Mouse (Mus musculus): ENCODE measurements around the gene Vps8. TPM values are rescaled to one million over a fixed set of nuclear protein-coding genes. Genes with fewer than 3 reads are reported as not detected.

Vps8 gene
- 17.4 TPM for polyA plus RNA-seq (2017; shearing (Covaris generic))

DNA sequence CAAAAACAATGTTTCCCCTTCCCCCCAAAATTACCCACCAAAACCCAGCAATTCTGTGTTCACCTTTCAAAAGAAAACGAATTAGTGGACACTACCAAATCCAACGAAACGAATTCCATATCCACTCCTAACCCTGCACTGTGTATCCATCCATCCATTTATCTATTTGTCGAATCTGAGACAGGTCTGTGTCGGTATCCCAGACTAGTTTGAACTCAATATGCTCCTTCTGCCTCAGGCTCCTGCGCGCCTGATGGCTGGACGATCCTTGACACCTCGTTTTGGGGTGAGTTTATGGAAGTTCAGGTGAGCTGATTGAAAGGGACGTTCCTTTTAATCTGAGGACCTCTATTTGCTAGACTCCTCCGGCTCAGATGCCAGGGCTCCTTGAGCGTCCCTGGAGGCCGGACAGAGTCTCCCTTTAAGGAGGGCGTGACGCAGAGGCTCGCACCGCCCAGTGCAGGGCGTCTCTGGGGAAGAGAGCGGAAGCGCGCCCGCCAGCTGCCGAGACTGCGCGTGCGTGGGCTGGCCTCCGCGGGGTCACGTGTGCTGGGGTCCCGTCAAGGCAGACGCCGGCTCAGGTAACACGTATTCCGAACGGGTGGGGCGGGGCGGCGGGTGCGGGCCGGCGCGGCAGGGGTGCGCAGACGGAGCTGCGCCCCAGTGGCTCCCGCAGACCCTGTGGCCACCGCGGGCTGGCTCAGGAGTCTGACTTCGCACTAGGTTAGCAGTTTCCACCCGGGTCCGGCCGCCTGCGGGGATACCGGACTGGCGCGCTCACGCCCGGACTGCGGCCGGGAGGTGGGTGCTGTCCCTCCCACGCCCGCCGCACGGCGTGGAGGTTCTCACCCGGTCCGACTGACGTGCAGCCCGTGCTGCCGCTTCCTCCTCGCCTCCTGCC, at the start of gene Vps8:
Gene Vps8, plus strand, starts transcription at position 474 of the 901 bp plus-strand sequence.

Other genes with a start within 250 kb of the Vps8 start
- not detected for gene Ephb3, start 218.4 kb upstream of the Vps8 start, polyA plus RNA-seq (2017; shearing (Covaris generic))

Measured in effector memory CD4-positive, alpha-beta T cell, adult 5 months (primary cell).